Mouse (Mus musculus): Measurements from ENCODE around the gene Tpt1. TPM values are rescaled to one million over a fixed set of nuclear protein-coding genes. Genes with fewer than 3 reads are reported as not detected.

Tpt1 gene
- total and polyA plus RNA-seq, 2 experiments from 2014 or later: 806 to 1,059 TPM

DNA sequence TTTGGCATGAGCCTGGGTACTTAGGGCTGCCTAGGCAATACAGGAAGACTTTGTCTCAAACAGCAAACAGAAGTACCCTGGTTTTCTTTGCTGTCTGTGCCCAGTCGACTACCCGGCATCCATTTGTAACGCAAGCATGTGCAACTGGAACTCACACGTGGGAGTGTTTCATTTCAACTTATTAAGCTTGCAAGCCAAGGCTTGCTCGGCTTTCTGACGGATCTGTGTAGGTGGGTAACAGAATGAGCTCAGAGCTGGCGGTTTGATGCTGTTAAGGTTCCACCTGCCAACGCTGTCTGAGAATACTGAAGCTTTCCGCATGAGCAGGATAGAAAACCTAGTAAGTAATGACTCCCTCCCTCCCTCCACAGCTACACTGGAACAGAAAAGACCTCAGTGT, 47.2 kb downstream of the Tpt1 start:
- ATAC-seq (ENCODE audit: insufficient read depth, low read depth): no peak
- Histone ChIP-seq H3K4me1 (ENCODE audit: control insufficient read depth, insufficient read depth) (no peaks in the 10 kb centered on the region), H3K4me3 (ENCODE audit: low read depth, low read length) (no peak overlapping the region), H3K9ac (replicated peaks; ENCODE audit: low read depth, low read length) (no peak overlapping the region), H3K9me3 (replicated peaks; ENCODE audit: control insufficient read depth, low read length) (no peaks in the 10 kb centered on the region), H3K4me2 (ENCODE audit: low read depth, low read length) (no peak overlapping the region), H3K27ac (ENCODE audit: low read depth) (no peak overlapping the region), H3K27me3 (ENCODE audit: control insufficient read depth, insufficient read depth, low read length) (no peaks in the 10 kb centered on the region), H3K36me3 (replicated peaks; ENCODE audit: control insufficient read depth, insufficient read depth, low read length) (peaks cover 10% of the 10 kb centered on the region)
- TF ChIP-seq EP300 (IDR thresholded peaks at IDR 0.05; ENCODE audit: low read depth) (no peak), CTCF (IDR thresholded peaks at IDR 0.05; ENCODE audit: low read depth) (no peak)
- no peak for DNase-seq (ENCODE audit: low spot score)
- 82% methylated on average over 9 of the region's 9 CpGs for WGBS

Other genes with a start within 250 kb of the Tpt1 start
- gene Erich6b, start 202.8 kb upstream of the Tpt1 start, total RNA-seq (2014; rRNA removed; ENCODE audit: low replicate concordance): not detected in 2 replicates
- gene Erich6b, start 202.8 kb upstream of the Tpt1 start, polyA plus RNA-seq (2015; fragmentation: Nextera tagmentation; extraction: Ambion mirVana): not detected in 2 replicates
- gene Cog3, start 90.6 kb upstream of the Tpt1 start, total RNA-seq (2014; rRNA removed; ENCODE audit: low replicate concordance): 12.9 and 18.3 TPM in 2 replicates
- 7.6 and 8.6 TPM in 2 replicates for gene Cog3, start 90.6 kb upstream of the Tpt1 start, polyA plus RNA-seq (2015; fragmentation: Nextera tagmentation; extraction: Ambion mirVana)
- gene Slc25a30, start 58.1 kb upstream of the Tpt1 start, total RNA-seq (2014; rRNA removed; ENCODE audit: low replicate concordance): 39.0 and 39.2 TPM in 2 replicates
- gene Slc25a30, start 58.1 kb upstream of the Tpt1 start, polyA plus RNA-seq (2015; fragmentation: Nextera tagmentation; extraction: Ambion mirVana): 6.2 and 6.3 TPM in 2 replicates
- gene Kctd4, start 109.9 kb downstream of the Tpt1 start, total RNA-seq (2014; rRNA removed; ENCODE audit: low replicate concordance): not detected in 2 replicates
- gene Kctd4, start 109.9 kb downstream of the Tpt1 start, polyA plus RNA-seq (2015; fragmentation: Nextera tagmentation; extraction: Ambion mirVana): 0.07 and 0.11 TPM in 2 replicates
- 6.4 and 10.1 TPM in 2 replicates for gene Gtf2f2, start 165.8 kb downstream of the Tpt1 start, total RNA-seq (2014; rRNA removed; ENCODE audit: low replicate concordance)
- gene Gtf2f2, start 165.8 kb downstream of the Tpt1 start, polyA plus RNA-seq (2015; fragmentation: Nextera tagmentation; extraction: Ambion mirVana): 22.8 and 25.7 TPM in 2 replicates